Mouse (Mus musculus): ENCODE measurements around the gene Ly6g5b.

GRCm38 (mm10) chr17:35158850-35159593, 43.8 kb upstream of the Ly6g5b start:
- TF ChIP-seq POLR2A (IDR thresholded peaks at IDR 0.05; ENCODE audit: low read depth, low read length) (no peak), CTCF (IDR thresholded peaks at IDR 0.05; ENCODE audit: borderline replicate concordance, insufficient read depth, low read length) (no peak)

Data from embryonic fibroblast, embryonic 13.5 days (primary cell).